Mouse (Mus musculus): ENCODE data around the gene Ssbp3. TPM values are rescaled to one million over a fixed set of nuclear protein-coding genes. Genes with fewer than 3 reads are reported as not detected.

Ssbp3 gene
- polyA plus RNA-seq, 1 experiment from 2014 or later = 112 TPM

DNA sequence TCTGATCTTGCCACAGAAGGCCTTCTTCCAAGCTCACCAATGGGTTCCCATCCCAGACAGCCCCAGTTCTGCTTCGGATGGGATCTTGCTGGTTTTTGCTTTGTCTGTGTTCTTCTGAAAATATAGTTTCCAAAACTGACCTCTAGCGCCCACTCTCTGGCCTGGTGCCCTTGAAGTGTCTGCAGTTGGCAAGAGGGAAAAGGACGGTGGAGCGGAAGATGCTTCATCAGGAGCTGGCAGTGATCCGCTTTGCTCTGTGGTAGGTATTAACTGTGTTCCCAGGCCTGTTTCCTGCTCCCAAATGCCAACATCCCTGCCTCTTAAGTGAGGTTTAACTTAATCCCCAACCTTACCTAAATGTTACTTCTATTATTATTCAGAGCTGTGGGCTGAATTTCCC, 43.3 kb downstream of the Ssbp3 start:
- H3K4me3 ChIP-seq = no peak overlapping the region
- H3K27ac ChIP-seq = peak overlapping the region; percentile 18
- no peak for ATAC-seq (ENCODE audit: insufficient number of reproducible peaks, low FRiP score, low TSS enrichment, low read depth)
- peaks cover 70% of the 10 kb centered on the region for H3K4me1 ChIP-seq
- WGBS = 84% methylated on average over 5 of the region's 5 CpGs
- no peak overlapping the region for H3K9ac ChIP-seq
- H3K9me3 ChIP-seq = no peaks in the 10 kb centered on the region
- H3K4me2 ChIP-seq = no peak overlapping the region
- no peaks in the 10 kb centered on the region for H3K27me3 ChIP-seq
- peaks cover 6% of the 10 kb centered on the region; the same call in 1 of the 2 replicates for H3K36me3 ChIP-seq

- no peak overlapping the region for H3K9ac ChIP-seq
- H3K27ac ChIP-seq = peak overlapping the region; percentile 24; the same call in 1 of the 2 replicates
- no peaks in the 10 kb centered on the region for H3K9me3 ChIP-seq
- H3K4me2 ChIP-seq = no peak overlapping the region
- peaks cover 64% of the 10 kb centered on the region for H3K4me1 ChIP-seq
- WGBS = 48% methylated on average over 19 of the region's 19 CpGs
- H3K36me3 ChIP-seq = peaks cover 6% of the 10 kb centered on the region; the same call in 1 of the 2 replicates
- no peaks in the 10 kb centered on the region for H3K27me3 ChIP-seq
- ATAC-seq (ENCODE audit: insufficient number of reproducible peaks, low FRiP score, low TSS enrichment, low read depth) = no peak
- no peak overlapping the region for H3K4me3 ChIP-seq
Measured at GRCm38 (mm10) chr4:106955729-106956712, 45.5 kb downstream of the Ssbp3 start.

GRCm38 (mm10) chr4:106958117-106958516, 47.6 kb downstream of the Ssbp3 start:
- H3K36me3 ChIP-seq = peaks cover 6% of the 10 kb centered on the region; the same call in 1 of the 2 replicates

GRCm38 (mm10) chr4:106958561-106958960, 48.1 kb downstream of the Ssbp3 start:
- ATAC-seq (ENCODE audit: insufficient number of reproducible peaks, low FRiP score, low TSS enrichment, low read depth) = no peak
- H3K9ac ChIP-seq = no peak overlapping the region
- H3K9me3 ChIP-seq = no peaks in the 10 kb centered on the region
- H3K27ac ChIP-seq = peak overlapping the region; percentile 14; the same call in 1 of the 2 replicates
- WGBS = 53% methylated on average over 3 of the region's 3 CpGs
- H3K36me3 ChIP-seq = peaks cover 6% of the 10 kb centered on the region; the same call in 1 of the 2 replicates
- peaks cover 72% of the 10 kb centered on the region for H3K4me1 ChIP-seq
- H3K27me3 ChIP-seq = no peaks in the 10 kb centered on the region
- no peak overlapping the region for H3K4me3 ChIP-seq
- H3K4me2 ChIP-seq = no peak overlapping the region

More at GRCm38 (mm10) chr4:106958117-106958516, 47.6 kb downstream of the Ssbp3 start:
- no peaks in the 10 kb centered on the region for H3K9me3 ChIP-seq
- peaks cover 71% of the 10 kb centered on the region for H3K4me1 ChIP-seq
- 68% methylated on average over 2 of the region's 2 CpGs for WGBS
- H3K9ac ChIP-seq = no peak overlapping the region
- ATAC-seq (ENCODE audit: insufficient number of reproducible peaks, low FRiP score, low TSS enrichment, low read depth) = no peak
- H3K27ac ChIP-seq = peak overlapping the region; percentile 14; the same call in 1 of the 2 replicates
- H3K4me3 ChIP-seq = no peak overlapping the region
- no peak overlapping the region for H3K4me2 ChIP-seq
- no peaks in the 10 kb centered on the region for H3K27me3 ChIP-seq

GRCm38 (mm10) chr4:106959506-106960302, 49.2 kb downstream of the Ssbp3 start:
- H3K27me3 ChIP-seq = no peaks in the 10 kb centered on the region
- peaks cover 6% of the 10 kb centered on the region; the same call in 1 of the 2 replicates for H3K36me3 ChIP-seq
- H3K9me3 ChIP-seq = no peaks in the 10 kb centered on the region
- no peak overlapping the region for H3K27ac ChIP-seq
- H3K9ac ChIP-seq = no peak overlapping the region
- peaks cover 77% of the 10 kb centered on the region for H3K4me1 ChIP-seq
- no peak overlapping the region for H3K4me2 ChIP-seq
- 61% methylated on average over 12 of the region's 12 CpGs for WGBS
- no peak overlapping the region for H3K4me3 ChIP-seq
- ATAC-seq (ENCODE audit: insufficient number of reproducible peaks, low FRiP score, low TSS enrichment, low read depth) = no peak

DNA sequence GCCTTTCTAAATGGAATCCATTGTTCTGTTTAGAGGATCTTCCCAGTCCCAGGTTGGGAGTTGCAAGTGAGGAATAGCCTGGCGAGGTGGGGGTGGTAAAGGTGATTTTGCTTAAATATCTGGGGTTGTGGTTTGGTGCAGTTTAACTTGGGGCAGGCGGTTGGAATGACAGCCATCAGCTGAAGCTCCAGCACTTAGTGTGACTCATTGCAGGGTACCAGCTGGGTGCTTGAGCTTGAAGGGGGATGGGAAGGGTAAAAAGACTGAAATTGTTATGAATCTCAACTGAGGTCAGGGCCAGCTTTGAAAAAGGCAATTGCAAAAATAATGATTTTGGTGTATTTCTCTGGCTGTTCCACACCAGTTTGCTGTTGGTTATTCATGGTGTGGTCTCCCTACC, 50.0 kb downstream of the Ssbp3 start:
- WGBS = 79% methylated on average over 2 of the region's 2 CpGs
- ATAC-seq (ENCODE audit: insufficient number of reproducible peaks, low FRiP score, low TSS enrichment, low read depth) = no peak
- Histone ChIP-seq H3K4me3 (no peak overlapping the region), H3K27me3 (no peaks in the 10 kb centered on the region), H3K4me2 (no peak overlapping the region), H3K9ac (no peak overlapping the region), H3K36me3 (peaks cover 6% of the 10 kb centered on the region; the same call in 1 of the 2 replicates), H3K9me3 (no peaks in the 10 kb centered on the region), H3K4me1 (peaks cover 76% of the 10 kb centered on the region), H3K27ac (no peak overlapping the region)

DNA sequence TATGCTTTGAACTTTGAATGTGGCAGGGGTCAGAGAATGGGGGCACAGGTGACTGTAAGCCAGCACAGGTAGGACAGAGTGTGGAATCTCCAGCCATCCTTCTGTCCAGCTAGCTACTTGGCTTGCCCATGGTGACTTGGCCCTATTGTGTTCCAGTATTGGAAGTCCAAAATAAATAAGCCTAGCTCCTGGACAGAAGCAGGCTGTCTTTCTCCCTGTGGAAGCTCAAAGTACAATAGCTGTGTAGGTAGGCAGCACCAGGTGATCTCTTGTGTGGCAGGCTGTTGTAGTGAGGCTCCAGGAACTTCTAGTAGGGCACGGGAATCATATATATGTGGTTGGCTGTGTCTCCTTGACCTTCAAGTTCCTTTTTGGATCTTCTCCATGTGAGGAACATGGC, 50.8 kb downstream of the Ssbp3 start:
- H3K4me3 ChIP-seq = no peak overlapping the region
- peaks cover 7% of the 10 kb centered on the region for H3K36me3 ChIP-seq
- peaks cover 67% of the 10 kb centered on the region for H3K4me1 ChIP-seq
- no peaks in the 10 kb centered on the region for H3K27me3 ChIP-seq
- 86% methylated on average over 1 of the region's 1 CpGs for WGBS
- no peak overlapping the region for H3K27ac ChIP-seq
- H3K4me2 ChIP-seq = no peak overlapping the region
- no peak overlapping the region for H3K9ac ChIP-seq
- no peaks in the 10 kb centered on the region for H3K9me3 ChIP-seq
- no peak for ATAC-seq (ENCODE audit: insufficient number of reproducible peaks, low FRiP score, low TSS enrichment, low read depth)

GRCm38 (mm10) chr4:106964356-106964755, 53.9 kb downstream of the Ssbp3 start:
- Histone ChIP-seq H3K9me3 (no peaks in the 10 kb centered on the region), H3K27me3 (no peaks in the 10 kb centered on the region), H3K4me2 (no peak overlapping the region), H3K4me3 (no peak overlapping the region), H3K9ac (no peak overlapping the region), H3K4me1 (peaks cover 65% of the 10 kb centered on the region), H3K27ac (no peak overlapping the region), H3K36me3 (peaks cover 4% of the 10 kb centered on the region; the same call in 1 of the 2 replicates)
- WGBS = 49% methylated on average over 9 of the region's 9 CpGs
- no peak for ATAC-seq (ENCODE audit: insufficient number of reproducible peaks, low FRiP score, low TSS enrichment, low read depth)

DNA sequence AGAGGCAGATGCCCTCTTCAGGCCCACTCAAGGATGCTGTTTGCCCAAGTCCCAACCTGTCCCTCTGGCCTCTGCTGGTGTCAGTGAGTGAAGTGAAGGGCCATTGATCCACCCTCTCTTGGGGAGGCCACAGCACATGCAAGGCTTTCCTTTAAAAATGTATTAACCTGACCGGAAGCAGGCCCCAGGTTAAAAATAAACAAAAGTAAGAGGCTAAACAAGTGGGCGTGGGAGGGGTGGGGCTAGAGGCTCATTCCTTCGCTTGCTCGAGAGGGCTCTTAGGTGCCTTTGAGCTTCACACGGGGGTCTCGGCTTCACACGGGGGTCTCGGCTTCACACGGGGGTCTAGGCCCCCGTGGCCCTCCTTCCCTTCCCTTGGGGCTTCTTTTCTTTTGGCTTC, 54.5 kb downstream of the Ssbp3 start:
- no peak overlapping the region for H3K27ac ChIP-seq
- H3K4me1 ChIP-seq = peaks cover 65% of the 10 kb centered on the region
- 74% methylated on average over 10 of the region's 10 CpGs for WGBS

DNA sequence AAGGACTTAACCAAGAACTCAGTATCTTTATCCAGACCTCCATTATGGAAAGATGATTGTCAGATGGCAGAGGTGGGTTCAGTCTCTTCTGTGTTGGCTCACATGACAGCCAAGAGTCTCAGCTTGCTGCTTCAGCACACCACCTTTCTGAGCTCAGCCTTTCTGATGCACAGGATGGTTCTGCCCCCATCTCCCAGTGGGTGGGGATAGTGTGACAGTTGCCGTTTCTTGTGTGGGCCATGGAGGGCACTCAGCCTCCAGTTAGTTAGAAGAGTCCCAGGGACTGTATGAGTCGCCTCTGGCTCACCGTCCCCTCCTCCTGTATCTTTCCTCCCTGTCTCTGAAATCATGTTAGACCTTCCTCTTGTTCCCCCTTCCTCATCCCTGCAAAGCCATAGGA, 55.9 kb downstream of the Ssbp3 start:
- WGBS = 70% methylated on average over 3 of the region's 3 CpGs
- H3K9ac ChIP-seq = no peak overlapping the region
- ATAC-seq (ENCODE audit: insufficient number of reproducible peaks, low FRiP score, low TSS enrichment, low read depth) = no peak
- H3K4me2 ChIP-seq = no peak overlapping the region
- no peak overlapping the region for H3K4me3 ChIP-seq
- no peaks in the 10 kb centered on the region for H3K27me3 ChIP-seq
- no peak overlapping the region for H3K27ac ChIP-seq
- peaks cover 4% of the 10 kb centered on the region; the same call in 1 of the 2 replicates for H3K36me3 ChIP-seq
- peaks cover 65% of the 10 kb centered on the region for H3K4me1 ChIP-seq
- no peaks in the 10 kb centered on the region for H3K9me3 ChIP-seq

More for the DNA sequence above, 54.5 kb downstream of the Ssbp3 start:
- no peak overlapping the region for H3K4me3 ChIP-seq
- ATAC-seq (ENCODE audit: insufficient number of reproducible peaks, low FRiP score, low TSS enrichment, low read depth) = no peak
- peaks cover 4% of the 10 kb centered on the region; the same call in 1 of the 2 replicates for H3K36me3 ChIP-seq
- H3K27me3 ChIP-seq = no peaks in the 10 kb centered on the region
- no peaks in the 10 kb centered on the region for H3K9me3 ChIP-seq
- no peak overlapping the region for H3K4me2 ChIP-seq
- H3K9ac ChIP-seq = no peak overlapping the region

DNA sequence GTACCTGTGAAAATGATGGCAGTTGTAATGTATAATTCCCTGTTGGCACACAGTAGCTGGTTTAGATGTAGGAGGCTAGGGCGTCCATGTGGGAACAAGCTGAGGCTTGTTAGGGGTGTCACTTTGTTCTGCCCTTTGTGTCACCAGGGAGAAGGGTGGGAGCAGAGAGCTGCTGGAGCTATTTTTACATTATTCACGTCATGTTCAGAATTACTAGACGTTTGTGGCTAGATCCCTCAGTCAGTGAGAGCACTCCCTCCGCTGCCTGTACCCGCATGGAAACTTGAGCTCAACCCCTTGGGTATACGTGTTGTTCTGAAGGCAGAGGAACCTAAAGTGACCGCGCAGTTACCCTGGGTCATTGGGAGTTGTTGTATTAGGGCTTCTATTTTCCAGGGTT, 58.4 kb downstream of the Ssbp3 start:
- no peak for ATAC-seq (ENCODE audit: insufficient number of reproducible peaks, low FRiP score, low TSS enrichment, low read depth)
- peak overlapping the region; percentile 18; the same call in 1 of the 2 replicates for H3K27ac ChIP-seq
- peaks cover 67% of the 10 kb centered on the region for H3K4me1 ChIP-seq

More for the DNA sequence above, 58.4 kb downstream of the Ssbp3 start:
- H3K4me3 ChIP-seq = no peak overlapping the region
- H3K9me3 ChIP-seq = no peaks in the 10 kb centered on the region
- H3K9ac ChIP-seq = no peak overlapping the region
- H3K4me2 ChIP-seq = no peak overlapping the region
- no peaks in the 10 kb centered on the region for H3K27me3 ChIP-seq
- H3K36me3 ChIP-seq = peaks cover 4% of the 10 kb centered on the region; the same call in 1 of the 2 replicates
- WGBS = 62% methylated on average over 8 of the region's 8 CpGs

Measured in limb, embryonic 15.5 days (tissue).